Mouse (Mus musculus) E14TG2a.4 (cell line): ENCODE measurements around the gene Amotl2.
"Not testable (repeated sequence)": the region's sequence is repeated elsewhere in the genome, so short reads cannot be mapped to it uniquely, and the experiment has no call there.

Experiments used
- H3K27me3 ChIP-seq: 2 replicates; pipeline ENCODE4 v1.6.1; 2014; ENCODE audit warnings: low read length, control low read depth; ENCODE audit not compliant: insufficient read depth
- H3K36me3 ChIP-seq: 2 replicates; pipeline ENCODE4 v1.6.1; 2014; ENCODE audit warnings: low read length, control low read depth; ENCODE audit not compliant: insufficient read depth
- H3K4me1 ChIP-seq: replicated peaks from 2 replicates; pipeline ENCODE4 v1.6.1; 2014; ENCODE audit warnings: low read depth, low read length, control low read depth
- H3K4me3 ChIP-seq: replicated peaks from 2 replicates; pipeline ENCODE4 v1.5.1; 2014; ENCODE audit warnings: mild to moderate bottlenecking, low read length
- H3K9me3 ChIP-seq: 2 replicates; pipeline ENCODE4 v1.6.1; 2014; ENCODE audit warnings: low read length, control low read depth
- CTCF ChIP-seq: conservative IDR thresholded peaks from 2 replicates; pipeline ENCODE4 v1.5.1; 2014; ENCODE audit warnings: low read length
- NANOG ChIP-seq: IDR thresholded peaks from 2 replicates; pipeline ENCODE4 v1.6.1; 2014; ENCODE audit warnings: borderline replicate concordance, low read length, mixed read lengths
- POU5F1 ChIP-seq: IDR thresholded peaks from 2 replicates; pipeline ENCODE4 v1.6.1; 2014; ENCODE audit warnings: low read length, borderline replicate concordance

The Amotl2 gene

GRCm38 (mm10) chr9:102755161-102755560 is 38.7 kb downstream of the Amotl2 start:
- no peak overlapping the region for H3K4me3 ChIP-seq
- no peaks in the 10 kb centered on the region for H3K4me1 ChIP-seq
- no peaks in the 10 kb centered on the region for H3K36me3 ChIP-seq
- H3K9me3 ChIP-seq, result no peaks in the 10 kb centered on the region
- no peak for TF ChIP-seq NANOG
- no peak for TF ChIP-seq CTCF
- TF ChIP-seq POU5F1, result no peak
- peaks cover 15% of the 10 kb centered on the region for H3K27me3 ChIP-seq

GRCm38 (mm10) chr9:102755591-102756270 is 39.3 kb downstream of the Amotl2 start:
- H3K36me3 ChIP-seq, result no peaks in the 10 kb centered on the region
- no peak for TF ChIP-seq NANOG
- TF ChIP-seq CTCF, result no peak
- TF ChIP-seq POU5F1, result no peak
- H3K4me1 ChIP-seq, result no peaks in the 10 kb centered on the region
- no peak overlapping the region for H3K4me3 ChIP-seq
- peaks cover 11% of the 10 kb centered on the region; the same call in 1 of the 2 replicates for H3K27me3 ChIP-seq
- H3K9me3 ChIP-seq, result no peaks in the 10 kb centered on the region

- no peak overlapping the region for H3K4me3 ChIP-seq
- H3K27me3 ChIP-seq, result peaks cover 11% of the 10 kb centered on the region; the same call in 1 of the 2 replicates
- no peaks in the 10 kb centered on the region for H3K4me1 ChIP-seq
- TF ChIP-seq NANOG (no peak), CTCF (no peak), POU5F1 (no peak)
- H3K9me3 ChIP-seq, result no peaks in the 10 kb centered on the region
- no peaks in the 10 kb centered on the region for H3K36me3 ChIP-seq
Measured at GRCm38 (mm10) chr9:102756352-102756751, 39.9 kb downstream of the Amotl2 start.

GRCm38 (mm10) chr9:102758851-102759250 is 42.4 kb downstream of the Amotl2 start:
- H3K27me3 ChIP-seq, result peaks cover 7% of the 10 kb centered on the region; the same call in 1 of the 2 replicates
- TF ChIP-seq CTCF, result no peak
- no peak for TF ChIP-seq POU5F1
- no peak for TF ChIP-seq NANOG
- no peaks in the 10 kb centered on the region for H3K36me3 ChIP-seq
- no peak overlapping the region for H3K4me3 ChIP-seq
- H3K9me3 ChIP-seq, result no peaks in the 10 kb centered on the region
- peaks cover 16% of the 10 kb centered on the region for H3K4me1 ChIP-seq

- no peaks in the 10 kb centered on the region for H3K9me3 ChIP-seq
- H3K27me3 ChIP-seq, result 0 out of 2 replicates have a peak, but pooled peaks cover 8% of the 10 kb centered on the region
- H3K36me3 ChIP-seq, result no peaks in the 10 kb centered on the region
- H3K4me3 ChIP-seq, result no peak overlapping the region
- peaks cover 17% of the 10 kb centered on the region for H3K4me1 ChIP-seq
- TF ChIP-seq CTCF, result no peak
- TF ChIP-seq NANOG, result no peak
- TF ChIP-seq POU5F1, result no peak
Measured at GRCm38 (mm10) chr9:102759581-102760001, 43.1 kb downstream of the Amotl2 start.

- Histone ChIP-seq H3K36me3 (no peaks in the 10 kb centered on the region), H3K4me3 (no peak overlapping the region), H3K4me1 (peaks cover 17% of the 10 kb centered on the region), H3K9me3 (no peaks in the 10 kb centered on the region), H3K27me3 (0 out of 2 replicates have a peak, but pooled peaks cover 8% of the 10 kb centered on the region)
- TF ChIP-seq NANOG, result no peak
Measured at GRCm38 (mm10) chr9:102761599-102761998, 45.1 kb downstream of the Amotl2 start.

- peaks cover 16% of the 10 kb centered on the region; the same call in 1 of the 2 replicates for H3K27me3 ChIP-seq
- H3K36me3 ChIP-seq, result no peaks in the 10 kb centered on the region
- no peak overlapping the region for H3K4me3 ChIP-seq
- H3K9me3 ChIP-seq, result no peaks in the 10 kb centered on the region
- H3K4me1 ChIP-seq, result peaks cover 27% of the 10 kb centered on the region
- TF ChIP-seq CTCF (no peak), NANOG (no peak), POU5F1 (no peak)
Measured at GRCm38 (mm10) chr9:102762836-102763235, 46.4 kb downstream of the Amotl2 start.

GRCm38 (mm10) chr9:102763520-102763919 is 47.0 kb downstream of the Amotl2 start:
- peaks cover 27% of the 10 kb centered on the region for H3K4me1 ChIP-seq
- H3K27me3 ChIP-seq, result peaks cover 18% of the 10 kb centered on the region; the same call in 1 of the 2 replicates
- no peak overlapping the region for H3K4me3 ChIP-seq
- no peaks in the 10 kb centered on the region for H3K9me3 ChIP-seq
- H3K36me3 ChIP-seq, result no peaks in the 10 kb centered on the region
- TF ChIP-seq NANOG (no peak), CTCF (no peak), POU5F1 (no peak)

- H3K27me3 ChIP-seq, result peaks cover 28% of the 10 kb centered on the region; the same call in 1 of the 2 replicates
- H3K9me3 ChIP-seq, H3K4me3 ChIP-seq, H3K36me3 ChIP-seq: not testable (repeated sequence)
- peaks cover 27% of the 10 kb centered on the region for H3K4me1 ChIP-seq
Measured at GRCm38 (mm10) chr9:102764540-102764939, 48.1 kb downstream of the Amotl2 start.
